Mouse (Mus musculus) ES-E14 (cell line): ENCODE data around the gene Prox2.

Experiments
- CHD2 ChIP-seq: IDR thresholded peaks from 2 replicates; pipeline ENCODE4 v1.6.1; 2014; ENCODE audit warnings: mild to moderate bottlenecking, low read depth, low read length, inconsistent platforms
- ZNF384 ChIP-seq: IDR thresholded peaks from 2 replicates; pipeline ENCODE4 v1.6.1; 2012; ENCODE audit warnings: low read depth, low read length, inconsistent platforms

DNA sequence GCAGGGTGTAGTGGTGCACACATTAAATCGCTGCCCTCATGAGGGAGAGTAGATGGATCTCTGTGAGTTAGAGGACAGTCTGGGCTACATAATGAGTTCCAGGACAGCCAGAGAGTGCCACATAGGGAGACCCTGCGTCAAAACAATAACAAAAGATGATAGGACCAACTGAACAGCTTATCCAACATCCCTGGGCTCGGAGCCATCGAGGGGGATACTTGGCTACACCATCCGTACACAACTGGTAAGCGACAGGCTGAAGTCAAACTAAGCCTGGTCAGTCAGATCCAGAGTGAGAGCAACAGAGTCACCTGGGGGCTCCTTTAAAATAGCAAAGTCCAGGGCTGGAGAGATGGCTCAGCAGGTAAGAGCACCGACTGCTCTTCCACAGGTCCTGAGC is 14.7 kb downstream of the Prox2 start:
- TF ChIP-seq CHD2 (no peak), ZNF384 (no peak)
